Mouse (Mus musculus): ENCODE measurements around the gene Tmem59. TPM values are rescaled to one million over a fixed set of nuclear protein-coding genes. Genes with fewer than 3 reads are reported as not detected.
A peak's percentile ranks its signal among the peaks of the same experiment; 100 is the strongest.

Tmem59 gene
- polyA plus RNA-seq, 1 experiment from 2014 or later: 165 TPM

GRCm38 (mm10) chr4:107156983-107157401 is 21.2 kb upstream of the Tmem59 start:
- no peak overlapping the region for H3K9ac ChIP-seq
- 79% methylated on average over 4 of the region's 4 CpGs for WGBS (ENCODE audit: insufficient replicate concordance)
- peaks cover 66% of the 10 kb centered on the region for H3K36me3 ChIP-seq
- ATAC-seq: peak; percentile 67
- no peaks in the 10 kb centered on the region for H3K27me3 ChIP-seq (replicated peaks)
- no peak overlapping the region for H3K4me3 ChIP-seq
- no peak overlapping the region for H3K4me2 ChIP-seq
- H3K9me3 ChIP-seq (replicated peaks): no peaks in the 10 kb centered on the region
- H3K4me1 ChIP-seq: no peaks in the 10 kb centered on the region
- 0 out of 2 replicates have a peak overlapping the region, but pooled peaks have one; percentile 15 for H3K27ac ChIP-seq

GRCm38 (mm10) chr4:107159166-107159773 is 18.9 kb upstream of the Tmem59 start:
- Histone ChIP-seq H3K9ac (no peak overlapping the region), H3K9me3 (replicated peaks) (no peaks in the 10 kb centered on the region), H3K4me1 (no peaks in the 10 kb centered on the region), H3K4me3 (no peak overlapping the region), H3K27ac (no peak overlapping the region), H3K4me2 (no peak overlapping the region), H3K27me3 (replicated peaks) (no peaks in the 10 kb centered on the region), H3K36me3 (peaks cover 68% of the 10 kb centered on the region)
- ATAC-seq: no peak
- 82% methylated on average over 11 of the region's 11 CpGs for WGBS (ENCODE audit: insufficient replicate concordance)

- no peak for ATAC-seq
- 81% methylated on average over 8 of the region's 8 CpGs for WGBS (ENCODE audit: insufficient replicate concordance)
- Histone ChIP-seq H3K27ac (no peak overlapping the region), H3K27me3 (replicated peaks) (no peaks in the 10 kb centered on the region), H3K4me3 (no peak overlapping the region), H3K9me3 (replicated peaks) (no peaks in the 10 kb centered on the region), H3K4me1 (no peaks in the 10 kb centered on the region), H3K36me3 (peaks cover 69% of the 10 kb centered on the region), H3K9ac (no peak overlapping the region), H3K4me2 (no peak overlapping the region)
Measured at GRCm38 (mm10) chr4:107160181-107160580, 18.0 kb upstream of the Tmem59 start.

GRCm38 (mm10) chr4:107163341-107163740 is 14.9 kb upstream of the Tmem59 start:
- Histone ChIP-seq H3K4me3 (no peak overlapping the region), H3K27me3 (replicated peaks) (no peaks in the 10 kb centered on the region), H3K4me1 (no peaks in the 10 kb centered on the region), H3K9me3 (replicated peaks) (no peaks in the 10 kb centered on the region), H3K9ac (no peak overlapping the region), H3K36me3 (peaks cover 66% of the 10 kb centered on the region), H3K27ac (no peak overlapping the region), H3K4me2 (no peak overlapping the region)
- ATAC-seq: no peak
- 84% methylated on average over 10 of the region's 10 CpGs for WGBS (ENCODE audit: insufficient replicate concordance)

- peak; percentile 67 for ATAC-seq
- Histone ChIP-seq H3K9ac (no peak overlapping the region), H3K36me3 (peaks cover 63% of the 10 kb centered on the region), H3K4me2 (no peak overlapping the region), H3K27me3 (replicated peaks) (no peaks in the 10 kb centered on the region), H3K9me3 (replicated peaks) (no peaks in the 10 kb centered on the region), H3K27ac (no peak overlapping the region), H3K4me3 (no peak overlapping the region), H3K4me1 (no peaks in the 10 kb centered on the region)
- WGBS (ENCODE audit: insufficient replicate concordance): 45% methylated on average over 9 of the region's 9 CpGs
Measured at GRCm38 (mm10) chr4:107163756-107164587, 14.2 kb upstream of the Tmem59 start.

- no peaks in the 10 kb centered on the region for H3K27me3 ChIP-seq (replicated peaks)
- no peak overlapping the region for H3K27ac ChIP-seq
- no peak for ATAC-seq
- no peaks in the 10 kb centered on the region for H3K9me3 ChIP-seq (replicated peaks)
- H3K4me2 ChIP-seq: no peak overlapping the region
- WGBS (ENCODE audit: insufficient replicate concordance): 57% methylated on average over 5 of the region's 5 CpGs
- H3K4me1 ChIP-seq: no peaks in the 10 kb centered on the region
- no peak overlapping the region for H3K4me3 ChIP-seq
- peaks cover 62% of the 10 kb centered on the region for H3K36me3 ChIP-seq
- H3K9ac ChIP-seq: no peak overlapping the region
Measured at GRCm38 (mm10) chr4:107166700-107167099, 11.5 kb upstream of the Tmem59 start.

- no peaks in the 10 kb centered on the region for H3K27me3 ChIP-seq (replicated peaks)
- no peak overlapping the region for H3K9ac ChIP-seq
- H3K4me3 ChIP-seq: no peak overlapping the region
- WGBS (ENCODE audit: insufficient replicate concordance): 64% methylated on average over 5 of the region's 5 CpGs
- H3K36me3 ChIP-seq: peaks cover 71% of the 10 kb centered on the region
- no peak overlapping the region for H3K4me2 ChIP-seq
- no peak for ATAC-seq
- H3K4me1 ChIP-seq: peaks cover 4% of the 10 kb centered on the region; the same call in 1 of the 2 replicates
- no peak overlapping the region for H3K27ac ChIP-seq
- H3K9me3 ChIP-seq (replicated peaks): no peaks in the 10 kb centered on the region
Measured at GRCm38 (mm10) chr4:107167798-107168197, 10.4 kb upstream of the Tmem59 start.

- Histone ChIP-seq H3K27me3 (replicated peaks) (no peaks in the 10 kb centered on the region), H3K4me1 (peaks cover 49% of the 10 kb centered on the region), H3K4me3 (peak overlapping the region; percentile 97), H3K27ac (peak overlapping the region; percentile 97), H3K4me2 (peak overlapping the region; percentile 83), H3K9ac (peak overlapping the region; percentile 96), H3K9me3 (replicated peaks) (no peaks in the 10 kb centered on the region), H3K36me3 (peaks cover 43% of the 10 kb centered on the region)
- no peak for ATAC-seq
- WGBS (ENCODE audit: insufficient replicate concordance): 30% methylated on average over 11 of the region's 11 CpGs
Measured at GRCm38 (mm10) chr4:107177506-107177905, 693 bp upstream of the Tmem59 start.

- peaks cover 59% of the 10 kb centered on the region for H3K4me1 ChIP-seq
- H3K4me3 ChIP-seq: peak within 1 kb of the TSS; percentile 97
- peak within 1 kb of the TSS; percentile 96 for H3K9ac ChIP-seq
- ATAC-seq: peak; percentile 56
- H3K9me3 ChIP-seq (replicated peaks): no peaks in the 10 kb centered on the region
- WGBS (ENCODE audit: insufficient replicate concordance): under 1% methylated on average over 47 of the region's 47 CpGs
- H3K27ac ChIP-seq: peak within 1 kb of the TSS; percentile 97
- peaks cover 29% of the 10 kb centered on the region for H3K36me3 ChIP-seq
- no peaks in the 10 kb centered on the region for H3K27me3 ChIP-seq (replicated peaks)
- H3K4me2 ChIP-seq: peak within 1 kb of the TSS; percentile 83
Measured at GRCm38 (mm10) chr4:107178830-107179490, 761 bp downstream of the Tmem59 start, which contains the start of gene Tceanc2. Gene Tceanc2, minus strand, starts transcription at chr4:107179116.

- Histone ChIP-seq H3K4me3 (peak overlapping the region; percentile 97), H3K9me3 (replicated peaks) (no peaks in the 10 kb centered on the region), H3K4me1 (peaks cover 61% of the 10 kb centered on the region), H3K27me3 (replicated peaks) (no peaks in the 10 kb centered on the region), H3K9ac (peak overlapping the region; percentile 96), H3K27ac (peak overlapping the region; percentile 97), H3K36me3 (peaks cover 24% of the 10 kb centered on the region), H3K4me2 (peak overlapping the region; percentile 83)
- WGBS (ENCODE audit: insufficient replicate concordance): 2% methylated on average over 8 of the region's 8 CpGs
- no peak for ATAC-seq
Measured at GRCm38 (mm10) chr4:107179561-107179960, 1.4 kb downstream of the Tmem59 start.

GRCm38 (mm10) chr4:107180746-107181145 is 2.5 kb downstream of the Tmem59 start:
- H3K9ac ChIP-seq: no peak overlapping the region; the same call in 1 of the 2 replicates
- H3K27ac ChIP-seq: 0 out of 2 replicates have a peak overlapping the region, but pooled peaks have one; percentile 40
- ATAC-seq: no peak

GRCm38 (mm10) chr4:107181866-107182265 is 3.7 kb downstream of the Tmem59 start:
- peak overlapping the region; percentile 45; the same call in 1 of the 2 replicates for H3K27ac ChIP-seq
- H3K4me1 ChIP-seq: peaks cover 51% of the 10 kb centered on the region
- no peak for ATAC-seq
- H3K4me3 ChIP-seq: no peak overlapping the region
- H3K9ac ChIP-seq: peak overlapping the region; percentile 18; the same call in 1 of the 2 replicates
- 62% methylated on average over 6 of the region's 6 CpGs for WGBS (ENCODE audit: insufficient replicate concordance)
- peak overlapping the region; percentile 33 for H3K4me2 ChIP-seq
- peaks cover 18% of the 10 kb centered on the region for H3K36me3 ChIP-seq
- no peaks in the 10 kb centered on the region for H3K27me3 ChIP-seq (replicated peaks)
- no peaks in the 10 kb centered on the region for H3K9me3 ChIP-seq (replicated peaks)

More at GRCm38 (mm10) chr4:107180746-107181145, 2.5 kb downstream of the Tmem59 start:
- Histone ChIP-seq H3K4me3 (peak overlapping the region; percentile 97), H3K27me3 (replicated peaks) (no peaks in the 10 kb centered on the region), H3K9me3 (replicated peaks) (no peaks in the 10 kb centered on the region), H3K36me3 (peaks cover 17% of the 10 kb centered on the region), H3K4me2 (peak overlapping the region; percentile 83), H3K4me1 (peaks cover 57% of the 10 kb centered on the region)

All from liver, embryonic 12.5 days (tissue).